Mouse (Mus musculus) midbrain, embryonic 13.5 days (tissue): ENCODE data around the gene Crygd. TPM values are rescaled to one million over a fixed set of nuclear protein-coding genes. Genes with fewer than 3 reads are reported as not detected.

Experiments used
- ATAC-seq: fragments of 200-750 bp; cut with Nextera tagmentation; 2 replicates; pipeline ENCODE4 v1.8.0; 2017; ENCODE audit warnings: mild to moderate bottlenecking, moderate TSS enrichment, moderate library complexity
- H3K27ac ChIP-seq: fragments of 300-500 bp; sonication (generic); 2 replicates; pipeline ENCODE4 v1.5.1; 2015; ENCODE audit warnings: inconsistent platforms, mild to moderate bottlenecking, moderate library complexity
- H3K27me3 ChIP-seq: fragments of 300-500 bp; sonication (generic); 2 replicates; pipeline ENCODE4 v1.6.1; 2015; ENCODE audit warnings: mild to moderate bottlenecking, inconsistent platforms
- H3K36me3 ChIP-seq: fragments of 300-500 bp; sonication (generic); 2 replicates; pipeline ENCODE4 v1.6.1; 2015; ENCODE audit warnings: mild to moderate bottlenecking, inconsistent platforms
- H3K4me1 ChIP-seq: fragments of 300-500 bp; sonication (generic); replicated peaks from 2 replicates; pipeline ENCODE4 v1.6.1; 2015; ENCODE audit warnings: inconsistent platforms
- H3K4me2 ChIP-seq: fragments of 300-500 bp; sonication (generic); replicated peaks from 2 replicates; pipeline ENCODE4 v1.6.1; 2015; ENCODE audit warnings: moderate library complexity, mild to moderate bottlenecking, inconsistent platforms
- H3K4me3 ChIP-seq: fragments of 300-500 bp; sonication (generic); replicated peaks from 2 replicates; pipeline ENCODE4 v1.5.1; 2015; ENCODE audit warnings: mild to moderate bottlenecking, inconsistent platforms
- H3K9ac ChIP-seq: fragments of 300-500 bp; sonication (generic); replicated peaks from 2 replicates; pipeline ENCODE4 v1.6.1; 2015; ENCODE audit warnings: mild to moderate bottlenecking, inconsistent platforms
- H3K9me3 ChIP-seq: fragments of 300-500 bp; sonication (generic); 2 replicates; pipeline ENCODE4 v1.6.1; 2016; ENCODE audit warnings: mild to moderate bottlenecking, inconsistent platforms
- WGBS: fragments of 180-500 bp; shearing (Covaris S2); methylation state at CpG from one replicate; pipeline ENCODE4 v1.1.7; 2015; 5-methylcytosine and 5-hydroxymethylcytosine counted together
- polyA plus RNA-seq: library from polyadenylated mRNA; unstranded; fragments of >200 nt; fragmentation: Nextera tagmentation; extraction: Ambion mirVana; gene quantifications from 2 replicates; pipeline ENCODE4 v1.2.1, GENCODE M21; 2015

Crygd gene
- polyA plus RNA-seq, 1 experiment from 2014 or later = not detected

DNA sequence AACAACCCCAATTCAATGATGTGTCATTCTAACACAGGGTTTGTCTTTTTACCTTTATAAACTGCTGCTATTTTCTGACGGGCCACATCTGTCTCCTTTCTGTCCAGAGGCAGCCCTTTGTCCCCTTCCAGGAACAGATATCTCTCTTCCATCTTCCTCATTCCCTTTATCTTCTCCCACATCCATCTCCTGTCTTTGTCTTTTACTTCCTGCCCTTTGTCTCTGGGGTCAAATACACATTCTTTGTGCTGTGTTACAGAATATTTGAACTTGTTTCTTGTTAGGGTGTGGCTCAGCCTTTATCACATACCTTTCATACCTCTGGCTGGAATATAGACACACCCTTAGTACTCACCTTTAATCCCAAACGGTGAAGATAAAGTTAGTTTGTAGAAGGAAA is 25.7 kb downstream of the Crygd start:
- Histone ChIP-seq H3K4me2 (no peak overlapping the region), H3K36me3 (no peaks in the 10 kb centered on the region), H3K9ac (no peak overlapping the region), H3K27me3 (no peaks in the 10 kb centered on the region), H3K4me3 (no peak overlapping the region), H3K27ac (no peak overlapping the region), H3K9me3 (no peaks in the 10 kb centered on the region), H3K4me1 (no peaks in the 10 kb centered on the region)
- WGBS = 83% methylated on average over 2 of the region's 2 CpGs
- no peak for ATAC-seq

DNA sequence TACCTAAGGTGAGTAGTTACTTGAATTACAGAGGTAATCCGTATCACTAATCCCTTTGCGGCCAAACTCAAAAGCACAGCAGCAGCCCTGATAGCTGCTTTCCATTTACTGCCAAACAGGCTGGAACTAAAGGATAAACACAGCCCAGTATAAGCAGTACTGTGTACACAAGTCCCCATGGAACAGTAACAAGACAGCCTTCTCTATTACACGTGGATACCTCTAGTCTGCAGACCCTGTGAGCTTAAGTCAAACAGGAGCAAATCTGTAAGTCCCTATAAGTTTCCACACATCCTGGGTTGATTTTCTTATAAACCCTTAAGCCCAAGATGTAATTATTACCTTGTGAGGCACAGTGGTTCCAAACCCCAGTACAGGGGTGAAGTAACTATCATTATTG is 27.7 kb downstream of the Crygd start:
- Histone ChIP-seq H3K4me1 (no peaks in the 10 kb centered on the region), H3K27ac (no peak overlapping the region), H3K4me3 (no peak overlapping the region), H3K9ac (no peak overlapping the region), H3K9me3 (no peaks in the 10 kb centered on the region), H3K4me2 (no peak overlapping the region), H3K27me3 (no peaks in the 10 kb centered on the region), H3K36me3 (no peaks in the 10 kb centered on the region)
- no peak for ATAC-seq
- WGBS = 32% methylated on average over 3 of the region's 3 CpGs

DNA sequence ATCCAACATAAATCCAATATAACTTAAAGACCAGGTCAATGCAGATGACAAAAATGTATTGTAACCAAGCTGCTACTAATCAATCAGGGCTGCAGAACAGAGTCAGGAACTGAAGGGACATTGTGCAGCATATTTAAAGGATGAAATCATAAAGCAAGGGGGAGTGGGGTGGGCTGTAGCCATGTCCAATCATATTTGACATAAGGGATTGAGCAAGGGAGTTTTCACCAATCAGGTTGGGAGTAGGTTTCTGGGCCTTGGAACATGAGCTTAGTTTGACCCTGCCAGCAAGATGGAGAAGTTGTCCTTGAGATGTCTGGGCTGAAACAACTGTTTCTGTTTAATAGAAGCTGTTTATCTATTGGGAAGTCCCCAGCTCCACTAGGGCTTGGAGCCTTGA is 30.6 kb downstream of the Crygd start, which contains the start of gene Akr1cl:
TSS of gene Akr1cl (minus strand) at position 119 of the 400 bp plus-strand sequence.
- Histone ChIP-seq H3K27ac (no peak within 1 kb of the TSS), H3K4me2 (no peak within 1 kb of the TSS), H3K27me3 (no peaks in the 10 kb centered on the region), H3K9me3 (no peaks in the 10 kb centered on the region), H3K36me3 (no peaks in the 10 kb centered on the region), H3K9ac (no peak within 1 kb of the TSS), H3K4me1 (no peaks in the 10 kb centered on the region), H3K4me3 (no peak within 1 kb of the TSS)
- ATAC-seq = no peak

DNA sequence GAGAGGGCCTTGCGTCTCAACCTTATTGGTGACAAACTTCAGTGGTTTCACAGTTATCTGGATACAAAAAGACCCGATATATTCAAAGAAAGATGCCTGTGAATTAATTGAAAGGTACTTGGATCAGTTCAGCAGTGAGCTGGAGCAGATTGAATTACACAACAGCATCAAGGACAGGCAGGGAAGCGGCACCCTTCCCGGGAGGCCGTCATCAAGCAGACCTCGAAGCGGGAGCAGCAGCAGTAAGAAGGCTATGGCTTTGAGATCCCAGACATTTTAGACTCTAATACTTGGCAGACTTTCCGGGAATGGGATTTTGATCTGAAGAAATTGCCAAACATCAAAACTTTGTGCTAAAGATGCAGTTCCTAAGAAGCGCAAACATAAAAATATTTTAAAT is 35.0 kb downstream of the Crygd start:
- H3K4me3 ChIP-seq = no peak overlapping the region
- WGBS = 72% methylated on average over 9 of the region's 9 CpGs
- no peaks in the 10 kb centered on the region for H3K36me3 ChIP-seq
- H3K9me3 ChIP-seq = no peaks in the 10 kb centered on the region
- no peaks in the 10 kb centered on the region for H3K27me3 ChIP-seq
- ATAC-seq = no peak
- H3K4me1 ChIP-seq = no peaks in the 10 kb centered on the region
- no peak overlapping the region for H3K27ac ChIP-seq
- no peak overlapping the region for H3K4me2 ChIP-seq
- no peak overlapping the region for H3K9ac ChIP-seq

DNA sequence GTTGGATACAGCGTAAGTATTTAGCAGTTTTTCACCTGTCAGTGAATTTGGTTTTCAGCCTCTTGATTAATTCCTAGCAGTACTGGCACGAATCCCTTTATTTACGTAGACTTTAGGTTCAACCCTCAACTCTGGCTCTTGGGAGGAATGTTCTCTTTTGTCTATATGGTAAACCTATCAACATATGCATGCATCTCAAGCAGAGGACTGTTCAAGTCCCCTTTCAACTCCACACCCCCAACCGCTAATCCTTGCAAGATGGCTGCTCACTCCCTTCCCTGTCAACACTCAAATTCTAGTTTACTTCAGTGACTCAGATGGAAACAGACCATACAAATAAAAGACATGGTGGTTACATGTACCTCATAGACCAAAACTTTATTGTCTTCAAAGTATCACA is 50.5 kb downstream of the Crygd start:
- Histone ChIP-seq H3K36me3 (no peaks in the 10 kb centered on the region), H3K9ac (no peak overlapping the region), H3K27ac (no peak overlapping the region), H3K4me1 (no peaks in the 10 kb centered on the region), H3K4me2 (no peak overlapping the region), H3K9me3 (no peaks in the 10 kb centered on the region), H3K27me3 (no peaks in the 10 kb centered on the region), H3K4me3 (no peak overlapping the region)
- WGBS = 76% methylated on average over 4 of the region's 4 CpGs
- ATAC-seq = no peak

Other genes with a start within 250 kb of the Crygd start
- gene Plekhm3, start 106.6 kb downstream of the Crygd start, polyA plus RNA-seq = 10.3 and 11.8 TPM in 2 replicates
- 0.12 and 0.36 TPM in 2 replicates for gene Akr1cl, start 30.7 kb downstream of the Crygd start, polyA plus RNA-seq
- not detected in 2 replicates for gene Cryge, start 12.3 kb downstream of the Crygd start, polyA plus RNA-seq
- not detected in 2 replicates for gene Crygc, start 10.2 kb upstream of the Crygd start, polyA plus RNA-seq
- gene Crygb, start 18.8 kb upstream of the Crygd start, polyA plus RNA-seq = 0.30 TPM in 1 of 2 replicates, not detected in the other
- not detected in 2 replicates for gene Cryga, start 39.9 kb upstream of the Crygd start, polyA plus RNA-seq
- not detected in 2 replicates for gene Gm28845, start 56.1 kb upstream of the Crygd start, polyA plus RNA-seq
- 0.26 and 0.27 TPM in 2 replicates for gene D630023F18Rik, start 59.8 kb upstream of the Crygd start, polyA plus RNA-seq
- 517 and 568 TPM in 2 replicates for gene Idh1, start 123.0 kb upstream of the Crygd start, polyA plus RNA-seq
- gene Pikfyve, start 123.2 kb upstream of the Crygd start, polyA plus RNA-seq = 14.4 and 16.2 TPM in 2 replicates
- 0.34 and 0.45 TPM in 2 replicates for gene Pth2r, start 218.6 kb upstream of the Crygd start, polyA plus RNA-seq